Mouse (Mus musculus) heart, postnatal 4 days (tissue): Measurements from ENCODE around the gene Pnldc1. TPM values are rescaled to one million over a fixed set of nuclear protein-coding genes. Genes with fewer than 3 reads are reported as not detected.
A peak's percentile ranks its signal among the peaks of the same experiment; 100 is the strongest.
"Not testable (repeated sequence)": the region's sequence is repeated elsewhere in the genome, so short reads cannot be mapped to it uniquely, and the experiment has no call there.

Experiments
- DNase-seq: peaks from one replicate; pipeline ENCODE4 v3.0.0; 2021
- total RNA-seq, 2 experiments: library from RNA; stranded (reverse); gene quantifications; 2 replicates each; pipeline ENCODE4 v1.2.3; 2021

The Pnldc1 gene
- total RNA-seq: 1 to 10 TPM; 1.5 to 1.8 TPM

- DNase-seq: no peak
Observed at GRCm38 (mm10) chr17:12909361-12910280, at the start of gene Pnldc1. Pnldc1 (minus strand) TSS chr17:12910230.

- not testable (repeated sequence) for DNase-seq
Observed at GRCm38 (mm10) chr17:12959377-12959776, 49.3 kb upstream of the Pnldc1 start.

- no peak for DNase-seq
Observed at GRCm38 (mm10) chr17:12956664-12957063, 46.6 kb upstream of the Pnldc1 start.

- DNase-seq: no peak
Observed at GRCm38 (mm10) chr17:12949669-12950068, 39.6 kb upstream of the Pnldc1 start.

- DNase-seq: no peak
Observed at GRCm38 (mm10) chr17:12942459-12943162, 32.6 kb upstream of the Pnldc1 start.

- no peak for DNase-seq
Observed at GRCm38 (mm10) chr17:12941543-12942260, 31.7 kb upstream of the Pnldc1 start.

- DNase-seq: no peak
Observed at GRCm38 (mm10) chr17:12940151-12940805, 30.2 kb upstream of the Pnldc1 start, which contains the start of gene Acat3. Acat3 (minus strand) TSS chr17:12940600.

- DNase-seq: not testable (repeated sequence)
Observed at GRCm38 (mm10) chr17:12939377-12940148, 29.5 kb upstream of the Pnldc1 start.

GRCm38 (mm10) chr17:12938077-12938476, 28.0 kb upstream of the Pnldc1 start:
- no peak for DNase-seq

GRCm38 (mm10) chr17:12937412-12937970, 27.5 kb upstream of the Pnldc1 start:
- DNase-seq: no peak

- no peak for DNase-seq
Observed at GRCm38 (mm10) chr17:12935719-12936118, 25.7 kb upstream of the Pnldc1 start.

- not testable (repeated sequence) for DNase-seq
Observed at GRCm38 (mm10) chr17:12931576-12931975, 21.5 kb upstream of the Pnldc1 start.

- DNase-seq: no peak
Observed at GRCm38 (mm10) chr17:12925703-12926180, 15.7 kb upstream of the Pnldc1 start.

- no peak for DNase-seq
Observed at GRCm38 (mm10) chr17:12925001-12925400, 15.0 kb upstream of the Pnldc1 start.

GRCm38 (mm10) chr17:12921073-12921472, 11.0 kb upstream of the Pnldc1 start:
- DNase-seq: no peak

GRCm38 (mm10) chr17:12916588-12917380, 6.8 kb upstream of the Pnldc1 start:
- DNase-seq: peak; percentile 63

- DNase-seq: peak; percentile 99
Observed at GRCm38 (mm10) chr17:12915881-12916583, 6.0 kb upstream of the Pnldc1 start, which contains the start of gene Mrpl18. Mrpl18 (minus strand) TSS chr17:12916345.

GRCm38 (mm10) chr17:12915488-12915880, 5.5 kb upstream of the Pnldc1 start, which contains the start of gene Tcp1:
Tcp1 (plus strand) TSS chr17:12915701.
- DNase-seq: no peak

GRCm38 (mm10) chr17:12910391-12910790, 361 bp upstream of the Pnldc1 start:
- no peak for DNase-seq
